Comparison of ENCODE assay signal across 8 mouse cellular contexts in the genomic region with DNA sequence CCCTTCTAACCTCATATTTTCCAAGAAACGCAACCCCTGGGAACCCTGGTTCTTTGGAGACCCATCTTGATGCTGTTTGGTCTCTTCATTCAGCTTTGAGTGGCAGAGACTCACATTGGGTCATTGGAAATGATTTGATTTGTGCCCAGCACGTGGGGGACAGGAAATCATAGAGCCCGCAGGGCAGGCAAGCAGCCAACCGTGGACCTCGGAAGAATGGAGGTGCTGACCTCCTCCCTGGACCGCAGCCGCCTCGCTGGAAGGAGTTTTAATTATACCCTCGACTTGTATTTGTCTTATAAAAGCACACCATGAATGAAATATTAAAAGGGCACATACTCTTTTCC.
DNase-seq lines count a peak whose midpoint lies in the region; ATAC-seq and TF ChIP-seq lines count a peak whose summit lies in the region.

No protein-coding gene starts in this region.

- H3K9me3 ChIP-seq in forebrain, embryonic 14.5 days (replicated peaks; ENCODE audit: control insufficient read depth, low read length): no peaks in the 10 kb centered on the region
- no peaks in the 10 kb centered on the region for H3K9me3 ChIP-seq in forebrain, embryonic 15.5 days
- no peaks in the 10 kb centered on the region for H3K9me3 ChIP-seq in ES-E14 (ENCODE audit: control insufficient read depth, insufficient read depth, low read depth, low read length)
- H3K9me3 ChIP-seq in hindbrain, embryonic 16.5 days (ENCODE audit: control insufficient read depth, low read length): no peaks in the 10 kb centered on the region
- no peaks in the 10 kb centered on the region for H3K9me3 ChIP-seq in limb, embryonic 12.5 days

- ATAC-seq in forebrain, embryonic 14.5 days: no peak
- ATAC-seq in forebrain, embryonic 15.5 days (replicated peaks): no peak
- no peak for ATAC-seq in hindbrain, embryonic 16.5 days
- no peak for ATAC-seq in limb, embryonic 12.5 days (ENCODE audit: insufficient number of reproducible peaks, insufficient read depth, low FRiP score, low TSS enrichment, low read depth)

- H3K36me3 ChIP-seq in forebrain, embryonic 14.5 days (ENCODE audit: control insufficient read depth, insufficient read depth, low read length): no peaks in the 10 kb centered on the region
- no peaks in the 10 kb centered on the region for H3K36me3 ChIP-seq in forebrain, embryonic 15.5 days
- no peaks in the 10 kb centered on the region for H3K36me3 ChIP-seq in ES-E14 (ENCODE audit: control insufficient read depth, insufficient read depth, low read length, poor library complexity, severe bottlenecking)
- no peaks in the 10 kb centered on the region for H3K36me3 ChIP-seq in hindbrain, embryonic 16.5 days (ENCODE audit: control insufficient read depth, insufficient read depth, low read length)
- H3K36me3 ChIP-seq in limb, embryonic 12.5 days: no peaks in the 10 kb centered on the region

- H3K4me3 ChIP-seq in forebrain, embryonic 14.5 days (ENCODE audit: low read depth, low read length): no peak overlapping the region
- H3K4me3 ChIP-seq in forebrain, embryonic 15.5 days: no peak overlapping the region
- H3K4me3 ChIP-seq in ES-E14 (ENCODE audit: insufficient read depth in 1 of 2, low read depth in 1 of 2, low read length in 2 of 2, poor library complexity in 1 of 2, severe bottlenecking in 1 of 2): no peak overlapping the region
- H3K4me3 ChIP-seq in hindbrain, embryonic 16.5 days (ENCODE audit: low read length): no peak overlapping the region
- no peak overlapping the region for H3K4me3 ChIP-seq in limb, embryonic 12.5 days (replicated peaks)

- no peak overlapping the region for H3K27ac ChIP-seq in forebrain, embryonic 14.5 days (ENCODE audit: low read depth, low read length)
- H3K27ac ChIP-seq in forebrain, embryonic 15.5 days (replicated peaks): no peak overlapping the region; the same call in 1 of the 2 replicates
- H3K27ac ChIP-seq in ES-E14 (ENCODE audit: insufficient read depth, low read depth, low read length, poor library complexity, severe bottlenecking): peak overlapping the region; percentile 58; the same call in 1 of the 2 replicates
- H3K27ac ChIP-seq in hindbrain, embryonic 16.5 days (ENCODE audit: low read depth, low read length): no peak overlapping the region
- H3K27ac ChIP-seq in limb, embryonic 12.5 days: 0 out of 2 replicates have a peak overlapping the region, but pooled peaks have one; percentile 66

- peak; percentile 12 for DNase-seq in forebrain, embryonic 14.5 days (ENCODE audit: low spot score)
- no peak for DNase-seq in ES-E14 (ENCODE audit: low read depth, low spot score)
- no peak for DNase-seq in testis, postnatal 14 days (ENCODE audit: low spot score)
- DNase-seq in cerebellum, adult 11-12 months: no peak
- no peak for DNase-seq in gastrocnemius, adult 18-20 months (ENCODE audit: low spot score)

- peaks cover 7% of the 10 kb centered on the region; the same call in 1 of the 2 replicates for H3K4me1 ChIP-seq in forebrain, embryonic 14.5 days (ENCODE audit: control insufficient read depth, insufficient read depth, low read length)
- H3K4me1 ChIP-seq in forebrain, embryonic 15.5 days: peaks cover 21% of the 10 kb centered on the region
- peaks cover 14 to 19% of the 10 kb centered on the region in 2 experiments for H3K4me1 ChIP-seq in ES-E14 (ENCODE audit: control insufficient read depth in 2 of 2, insufficient read depth in 2 of 2, low read length in 2 of 2, poor library complexity in 1 of 2)
- H3K4me1 ChIP-seq in hindbrain, embryonic 16.5 days (ENCODE audit: control insufficient read depth, insufficient read depth, low read depth, low read length): peaks cover 21% of the 10 kb centered on the region
- H3K4me1 ChIP-seq in limb, embryonic 12.5 days (replicated peaks): peaks cover 27% of the 10 kb centered on the region

- no peak overlapping the region for H3K9ac ChIP-seq in forebrain, embryonic 14.5 days (ENCODE audit: low read length)
- H3K9ac ChIP-seq in forebrain, embryonic 15.5 days (replicated peaks): no peak overlapping the region
- H3K9ac ChIP-seq in ES-E14 (ENCODE audit: insufficient read depth, low read depth, low read length, poor library complexity, severe bottlenecking): peak overlapping the region; percentile 18; the same call in 1 of the 2 replicates
- H3K9ac ChIP-seq in hindbrain, embryonic 16.5 days (ENCODE audit: low read depth, low read length): no peak overlapping the region
- no peak overlapping the region for H3K9ac ChIP-seq in limb, embryonic 12.5 days (replicated peaks)

- in situ Hi-C loops in ES-E14 (cut with MboI; ENCODE audit: low sequenced_read_pairs in 2 of 2, unreplicated experiment in 2 of 2): no loop called here

- 67% methylated on average over 9 of the region's 9 CpGs for WGBS in forebrain, embryonic 14.5 days
- whole genome bisulfite sequencing in forebrain, embryonic 15.5 days: 48% methylated on average over 9 of the region's 9 CpGs
- WGBS in hindbrain, embryonic 16.5 days: 22% methylated on average over 9 of the region's 9 CpGs
- 61% methylated on average over 9 of the region's 9 CpGs for WGBS in limb, embryonic 12.5 days

- H3K4me2 ChIP-seq in forebrain, embryonic 14.5 days (ENCODE audit: low read length): no peak overlapping the region
- H3K4me2 ChIP-seq in forebrain, embryonic 15.5 days (replicated peaks): no peak overlapping the region
- 0 out of 2 replicates have a peak overlapping the region, but pooled peaks have one; percentile 4 for H3K4me2 ChIP-seq in hindbrain, embryonic 16.5 days (ENCODE audit: low read length)
- H3K4me2 ChIP-seq in limb, embryonic 12.5 days: no peak overlapping the region

- no peaks in the 10 kb centered on the region for H3K27me3 ChIP-seq in forebrain, embryonic 14.5 days (replicated peaks; ENCODE audit: control insufficient read depth, insufficient read depth, low read length)
- no peaks in the 10 kb centered on the region for H3K27me3 ChIP-seq in forebrain, embryonic 15.5 days
- no peaks in the 10 kb centered on the region for H3K27me3 ChIP-seq in hindbrain, embryonic 16.5 days (replicated peaks; ENCODE audit: control insufficient read depth, insufficient read depth, low read length)
- H3K27me3 ChIP-seq in limb, embryonic 12.5 days: no peaks in the 10 kb centered on the region; the same call in 1 of the 2 replicates

TF ChIP-seq in ES-E14, 5 proteins besides CTCF, POLR2A, EP300 and RAD21:
- TF ChIP-seq MAFK (IDR thresholded peaks at IDR 0.05; ENCODE audit: insufficient read depth, low read depth, low read length): no peak
- TF ChIP-seq HCFC1 (IDR thresholded peaks at IDR 0.05; ENCODE audit: borderline replicate concordance, insufficient read depth, low read length): no peak
- no peak for TF ChIP-seq ZC3H11A (IDR thresholded peaks at IDR 0.05; ENCODE audit: borderline replicate concordance, low read depth, low read length)
- no peak for TF ChIP-seq CHD2 (IDR thresholded peaks at IDR 0.05; ENCODE audit: low read depth, low read length)
- no peak for TF ChIP-seq ZNF384 (IDR thresholded peaks at IDR 0.05; ENCODE audit: low read depth, low read length)

Comparison
In these comparisons a context has a peak if more than half of its experiments do, and no peak if none do; other contexts are left out.
1. H3K27ac ChIP-seq: peak in ES-E14 (single experiment) and limb, embryonic 12.5 days (single experiment); none in forebrain, embryonic 14.5 days (single experiment), forebrain, embryonic 15.5 days (single experiment) and hindbrain, embryonic 16.5 days (single experiment).